Mouse (Mus musculus): ENCODE measurements around the gene Chit1. TPM values are rescaled to one million over a fixed set of nuclear protein-coding genes. Genes with fewer than 3 reads are reported as not detected.

The Chit1 gene
- polyA plus RNA-seq, 1 experiment = 0.08 TPM

- no peaks in the 10 kb centered on the region for H3K79me2 ChIP-seq (ENCODE audit: control insufficient read depth, insufficient read depth)
- no peak for TF ChIP-seq SRF (IDR thresholded peaks at IDR 0.05; ENCODE audit: control insufficient read depth, insufficient read length, low read depth)
- no peak for TF ChIP-seq MYOG (IDR thresholded peaks at IDR 0.05; ENCODE audit: control insufficient read depth in 1 of 3, insufficient read depth in 1 of 3, insufficient read length in 2 of 3, low read depth in 2 of 3)
- TF ChIP-seq REST (IDR thresholded peaks at IDR 0.05; ENCODE audit: insufficient read depth, insufficient read length) = no peak
- no peak for TF ChIP-seq MAX (IDR thresholded peaks at IDR 0.05; ENCODE audit: low read depth)
- TF ChIP-seq E2F4 (IDR thresholded peaks at IDR 0.05; ENCODE audit: insufficient read depth) = no peak
- no peak for TF ChIP-seq TCF12 (IDR thresholded peaks at IDR 0.05; ENCODE audit: insufficient read depth, poor library complexity, severe bottlenecking)
- TF ChIP-seq POLR2AphosphoS2 (IDR thresholded peaks at IDR 0.05; ENCODE audit: insufficient read length, low read depth) = no peak
- no peak for TF ChIP-seq POLR2A (IDR thresholded peaks at IDR 0.05; ENCODE audit: insufficient read length, low read depth)
- no peak for TF ChIP-seq MYOD1 (IDR thresholded peaks at IDR 0.05; ENCODE audit: control insufficient read depth in 1 of 3, insufficient read length in 2 of 3, low read depth in 2 of 3)
- TF ChIP-seq TCF3 (IDR thresholded peaks at IDR 0.05; ENCODE audit: insufficient read length, low read depth) = no peak
- no peak for TF ChIP-seq USF1 (IDR thresholded peaks at IDR 0.05; ENCODE audit: low read depth)
- TF ChIP-seq CEBPB (IDR thresholded peaks at IDR 0.05; ENCODE audit: insufficient read depth, poor library complexity, severe bottlenecking) = no peak
These were observed 53.4 kb downstream of the Chit1 start for GRCm38 (mm10) chr1:134164454-134164853.

GRCm38 (mm10) chr1:134166547-134166946, 55.5 kb downstream of the Chit1 start:
- H3ac ChIP-seq (ENCODE audit: control insufficient read depth, insufficient read length) = no peak overlapping the region
- no peak for TF ChIP-seq REST (IDR thresholded peaks at IDR 0.05; ENCODE audit: insufficient read depth, insufficient read length)
- TF ChIP-seq POLR2A (IDR thresholded peaks at IDR 0.05; ENCODE audit: insufficient read length, low read depth) = no peak
- no peak for TF ChIP-seq MYOD1 (IDR thresholded peaks at IDR 0.05; ENCODE audit: control insufficient read depth in 1 of 3, insufficient read length in 2 of 3, low read depth in 2 of 3)
- no peak for TF ChIP-seq USF1 (IDR thresholded peaks at IDR 0.05; ENCODE audit: low read depth)
- no peak for TF ChIP-seq TCF3 (IDR thresholded peaks at IDR 0.05; ENCODE audit: insufficient read length, low read depth)
- no peak for TF ChIP-seq CEBPB (IDR thresholded peaks at IDR 0.05; ENCODE audit: insufficient read depth, poor library complexity, severe bottlenecking)
- no peak for TF ChIP-seq SRF (IDR thresholded peaks at IDR 0.05; ENCODE audit: control insufficient read depth, insufficient read length, low read depth)
- H3K79me2 ChIP-seq (ENCODE audit: control insufficient read depth, insufficient read depth) = no peaks in the 10 kb centered on the region
- peaks cover 30% of the 10 kb centered on the region for H3K27me3 ChIP-seq (ENCODE audit: control insufficient read depth, insufficient read depth, insufficient read length)
- H3K4me3 ChIP-seq = no peak overlapping the region
- no peaks in the 10 kb centered on the region for H3K36me3 ChIP-seq (ENCODE audit: control insufficient read depth, insufficient read depth)
- no peak overlapping the region for H3K4me2 ChIP-seq (ENCODE audit: low read depth)

More at GRCm38 (mm10) chr1:134164454-134164853, 53.4 kb downstream of the Chit1 start:
- H3K36me3 ChIP-seq (ENCODE audit: control insufficient read depth, insufficient read depth) = no peaks in the 10 kb centered on the region
- H3K4me3 ChIP-seq = no peak overlapping the region
- H3K27me3 ChIP-seq (ENCODE audit: control insufficient read depth, insufficient read depth, insufficient read length) = peaks cover 20% of the 10 kb centered on the region
- H3K4me2 ChIP-seq (ENCODE audit: low read depth) = no peak overlapping the region
- no peak overlapping the region for H3ac ChIP-seq (ENCODE audit: control insufficient read depth, insufficient read length)

GRCm38 (mm10) chr1:134167416-134168305, 56.6 kb downstream of the Chit1 start:
- Histone ChIP-seq H3K79me2 (ENCODE audit: control insufficient read depth, insufficient read depth) (no peaks in the 10 kb centered on the region), H3K4me2 (ENCODE audit: low read depth) (no peak overlapping the region), H3K4me3 (no peak overlapping the region), H3K36me3 (ENCODE audit: control insufficient read depth, insufficient read depth) (no peaks in the 10 kb centered on the region), H3K27me3 (ENCODE audit: control insufficient read depth, insufficient read depth, insufficient read length) (peaks cover 34% of the 10 kb centered on the region), H3ac (ENCODE audit: control insufficient read depth, insufficient read length) (no peak overlapping the region)
- TF ChIP-seq SRF (IDR thresholded peaks at IDR 0.05; ENCODE audit: control insufficient read depth, insufficient read length, low read depth) (no peak), E2F4 (IDR thresholded peaks at IDR 0.05; ENCODE audit: insufficient read depth) (no peak), USF1 (IDR thresholded peaks at IDR 0.05; ENCODE audit: low read depth) (no peak), MYOD1 (IDR thresholded peaks at IDR 0.05; ENCODE audit: control insufficient read depth in 1 of 3, insufficient read length in 2 of 3, low read depth in 2 of 3) (no peak), POLR2A (IDR thresholded peaks at IDR 0.05; ENCODE audit: insufficient read length, low read depth) (no peak), MYOG (IDR thresholded peaks at IDR 0.05; ENCODE audit: control insufficient read depth in 1 of 3, insufficient read depth in 1 of 3, insufficient read length in 2 of 3, low read depth in 2 of 3) (no peak), POLR2AphosphoS2 (IDR thresholded peaks at IDR 0.05; ENCODE audit: insufficient read length, low read depth) (no peak), TCF3 (IDR thresholded peaks at IDR 0.05; ENCODE audit: insufficient read length, low read depth) (no peak), MAX (IDR thresholded peaks at IDR 0.05; ENCODE audit: low read depth) (no peak), TCF12 (IDR thresholded peaks at IDR 0.05; ENCODE audit: insufficient read depth, poor library complexity, severe bottlenecking) (no peak), CEBPB (IDR thresholded peaks at IDR 0.05; ENCODE audit: insufficient read depth, poor library complexity, severe bottlenecking) (no peak), REST (IDR thresholded peaks at IDR 0.05; ENCODE audit: insufficient read depth, insufficient read length) (no peak)

GRCm38 (mm10) chr1:134168567-134168966, 57.5 kb downstream of the Chit1 start:
- H3K4me3 ChIP-seq = no peak overlapping the region
- H3K4me2 ChIP-seq (ENCODE audit: low read depth) = no peak overlapping the region
- no peak for TF ChIP-seq USF1 (IDR thresholded peaks at IDR 0.05; ENCODE audit: low read depth)
- no peak for TF ChIP-seq POLR2AphosphoS2 (IDR thresholded peaks at IDR 0.05; ENCODE audit: insufficient read length, low read depth)
- TF ChIP-seq REST (IDR thresholded peaks at IDR 0.05; ENCODE audit: insufficient read depth, insufficient read length) = no peak
- TF ChIP-seq MAX (IDR thresholded peaks at IDR 0.05; ENCODE audit: low read depth) = no peak
- TF ChIP-seq CEBPB (IDR thresholded peaks at IDR 0.05; ENCODE audit: insufficient read depth, poor library complexity, severe bottlenecking) = no peak
- TF ChIP-seq E2F4 (IDR thresholded peaks at IDR 0.05; ENCODE audit: insufficient read depth) = no peak
- no peak for TF ChIP-seq MYOD1 (IDR thresholded peaks at IDR 0.05; ENCODE audit: control insufficient read depth in 1 of 3, insufficient read length in 2 of 3, low read depth in 2 of 3)
- TF ChIP-seq SRF (IDR thresholded peaks at IDR 0.05; ENCODE audit: control insufficient read depth, insufficient read length, low read depth) = no peak
- TF ChIP-seq TCF12 (IDR thresholded peaks at IDR 0.05; ENCODE audit: insufficient read depth, poor library complexity, severe bottlenecking) = no peak
- TF ChIP-seq POLR2A (IDR thresholded peaks at IDR 0.05; ENCODE audit: insufficient read length, low read depth) = no peak
- no peak for TF ChIP-seq TCF3 (IDR thresholded peaks at IDR 0.05; ENCODE audit: insufficient read length, low read depth)
- TF ChIP-seq MYOG (IDR thresholded peaks at IDR 0.05; ENCODE audit: control insufficient read depth in 1 of 3, insufficient read depth in 1 of 3, insufficient read length in 2 of 3, low read depth in 2 of 3) = no peak
- no peaks in the 10 kb centered on the region for H3K36me3 ChIP-seq (ENCODE audit: control insufficient read depth, insufficient read depth)
- peaks cover 43% of the 10 kb centered on the region for H3K27me3 ChIP-seq (ENCODE audit: control insufficient read depth, insufficient read depth, insufficient read length)
- H3K79me2 ChIP-seq (ENCODE audit: control insufficient read depth, insufficient read depth) = no peaks in the 10 kb centered on the region
- H3ac ChIP-seq (ENCODE audit: control insufficient read depth, insufficient read length) = no peak overlapping the region

Measured in myocyte (in vitro differentiated cells).